Mouse (Mus musculus) C2C12 (cell line): ENCODE measurements at regions not wholly inside any gene's neighbourhood (a gene's known extent, or its start where the extent isn't known, plus 50 kb on each side); places are given as distances from the start of the nearest gene placed in this dataset.

ENCODE experiments used
- CEBPB ChIP-seq: IDR thresholded peaks from one replicate; pipeline ENCODE4 v1.6.1; 2011; ENCODE audit warnings: low read depth, mild to moderate bottlenecking, control low read depth, moderate library complexity
- CTCF ChIP-seq: IDR thresholded peaks from one replicate; pipeline ENCODE4 v1.5.1; 2011; ENCODE audit not compliant: control insufficient read depth, insufficient read depth, insufficient read length
- MAX ChIP-seq: IDR thresholded peaks from one replicate; pipeline ENCODE4 v1.6.1; 2011; ENCODE audit warnings: mild to moderate bottlenecking, control low read depth
- MYOD1 ChIP-seq: IDR thresholded peaks from one replicate; pipeline ENCODE4 v1.6.1; 2011; ENCODE audit warnings: low read depth; ENCODE audit not compliant: control insufficient read depth, insufficient read length
- MYOG ChIP-seq: IDR thresholded peaks from one replicate; pipeline ENCODE4 v1.6.1; 2011; ENCODE audit not compliant: control insufficient read depth, insufficient read length; ENCODE audit errors: extremely low read depth
- USF1 ChIP-seq: IDR thresholded peaks from one replicate; pipeline ENCODE4 v1.6.1; 2011; ENCODE audit warnings: low read depth, mild to moderate bottlenecking, control low read depth, moderate library complexity

GRCm38 (mm10) chr8:87214962-87215361 lies 257.4 kb downstream of the Cbln1 start:
- TF ChIP-seq CTCF (no peak), USF1 (no peak), CEBPB (no peak), MAX (no peak), MYOD1 (no peak), MYOG (no peak)
